Mouse (Mus musculus): Measurements from ENCODE around the gene Rin2. TPM values are rescaled to one million over a fixed set of nuclear protein-coding genes. Genes with fewer than 3 reads are reported as not detected.

Gene Rin2
- total and polyA plus RNA-seq, 3 experiments = 0.05 to 0.10 (median 0.08) TPM

DNA sequence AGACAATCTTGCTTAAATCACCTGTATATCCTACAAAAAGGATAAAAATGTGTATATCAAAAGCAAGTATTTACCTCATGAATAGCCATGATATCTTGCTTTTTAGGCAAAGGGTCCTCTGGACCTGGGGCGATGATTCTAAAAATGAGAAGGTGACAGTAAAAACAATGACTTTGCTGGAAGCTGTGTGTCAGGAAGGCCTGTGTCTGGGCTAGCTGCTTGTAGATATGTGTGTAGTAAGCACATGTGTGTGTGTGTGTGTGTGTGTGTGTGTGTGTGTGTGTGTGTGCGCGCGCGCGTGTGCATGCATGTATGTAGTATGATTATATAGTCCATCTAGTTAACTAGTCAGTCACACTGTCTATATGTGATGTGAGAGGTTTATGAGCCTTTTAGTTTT lies 218.7 kb downstream of the Rin2 start:
- no peak for DNase-seq (ENCODE audit: extremely low read depth)
- TF ChIP-seq CHD1 (IDR thresholded peaks at IDR 0.05; ENCODE audit: low read depth, low read length) (no peak), TCF12 (IDR thresholded peaks at IDR 0.05; ENCODE audit: low read depth, low read length) (no peak), BHLHE40 (IDR thresholded peaks at IDR 0.05; ENCODE audit: low read depth, low read length) (no peak), HCFC1 (IDR thresholded peaks at IDR 0.05; ENCODE audit: low read depth, low read length) (no peak), SIN3A (IDR thresholded peaks at IDR 0.05; ENCODE audit: low read length) (no peak), JUND (conservative IDR thresholded peaks at IDR 0.05; ENCODE audit: low read depth, low read length) (no peak), EP300 (IDR thresholded peaks at IDR 0.05; ENCODE audit: low read length) (no peak), TBP (conservative IDR thresholded peaks at IDR 0.05; ENCODE audit: low read depth, low read length) (no peak), SMC3 (IDR thresholded peaks at IDR 0.05; ENCODE audit: low read depth, low read length) (no peak), CHD2 (IDR thresholded peaks at IDR 0.05; ENCODE audit: low read length) (no peak), ELF1 (IDR thresholded peaks at IDR 0.05; ENCODE audit: low read depth, low read length) (no peak), USF2 (conservative IDR thresholded peaks at IDR 0.05; ENCODE audit: low read depth, low read length) (no peak), IRF4 (IDR thresholded peaks at IDR 0.05; ENCODE audit: low read depth, low read length) (no peak), MAFK (IDR thresholded peaks at IDR 0.05; ENCODE audit: insufficient replicate concordance, low read length) (no peak), ZKSCAN1 (IDR thresholded peaks at IDR 0.05; ENCODE audit: borderline replicate concordance, low read depth, low read length) (no peak)
- Histone ChIP-seq H3K9me3 (replicated peaks; ENCODE audit: low read length) (no peaks in the 10 kb centered on the region), H3K27ac (ENCODE audit: insufficient read depth, low read depth) (no peak overlapping the region), H3K4me1 (ENCODE audit: control insufficient read depth in 1 of 2, insufficient read depth in 2 of 2) (peaks cover 9 to 16% of the 10 kb centered on the region in 2 experiments; a peak in 3 of 4 replicates), H3K4me3 (replicated peaks in 1 of 3; ENCODE audit: low read depth in 2 of 3, low read length in 2 of 3, poor library complexity in 1 of 3) (no peak overlapping the region), H3K79me2 (replicated peaks; ENCODE audit: control insufficient read depth, extremely low read depth, insufficient read depth, poor library complexity, severe bottlenecking) (no peaks in the 10 kb centered on the region), H3K9ac (ENCODE audit: insufficient read depth, low read depth) (no peak overlapping the region), H3K36me3 (replicated peaks in 1 of 2; ENCODE audit: control insufficient read depth in 1 of 2, insufficient read depth in 1 of 2, low read length in 1 of 2) (no peaks in the 10 kb centered on the region), H3K4me2 (ENCODE audit: insufficient read depth, low read depth, poor library complexity, severe bottlenecking) (no peak overlapping the region), H3K27me3 (replicated peaks) (no peaks in the 10 kb centered on the region)
- in situ Hi-C loops (cut with MboI; ENCODE audit: low pct_ligation_motif_present, low pct_unique_long_range_greater_than_20kb, low sequenced_read_pairs) = no loop called here
- dilution Hi-C loops (cut with MboI; ENCODE audit: extremely low pct_ligation_motif_present, extremely low pct_unique_long_range_greater_than_20kb, low sequenced_read_pairs) = no loop called here

DNA sequence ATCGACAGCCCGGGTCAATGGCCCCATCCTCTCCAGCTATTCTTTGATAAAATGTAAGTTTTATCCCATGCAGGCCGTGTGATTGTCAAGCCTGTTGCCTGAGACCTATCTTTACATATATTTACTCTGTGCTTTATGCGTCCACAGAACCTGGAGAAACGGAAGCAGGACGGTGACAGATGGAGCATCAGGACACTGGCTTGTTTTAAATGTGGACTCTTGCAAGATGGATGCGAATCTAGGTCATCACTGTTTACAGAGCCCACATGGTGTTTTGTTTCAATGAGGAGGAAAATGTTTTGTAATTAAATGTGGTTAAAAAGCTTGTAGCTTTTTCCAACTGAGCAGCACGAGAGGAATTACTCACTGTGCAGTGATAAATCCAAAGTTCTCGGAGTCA lies 223.1 kb downstream of the Rin2 start:
- in situ Hi-C loops (cut with MboI; ENCODE audit: low pct_ligation_motif_present, low pct_unique_long_range_greater_than_20kb, low sequenced_read_pairs) = no loop called here
- Histone ChIP-seq H3K36me3 (replicated peaks in 1 of 2; ENCODE audit: control insufficient read depth in 1 of 2, insufficient read depth in 1 of 2, low read length in 1 of 2) (no peaks in the 10 kb centered on the region), H3K79me2 (replicated peaks; ENCODE audit: control insufficient read depth, extremely low read depth, insufficient read depth, poor library complexity, severe bottlenecking) (peaks cover under 1% of the 10 kb centered on the region; the same call in 1 of the 2 replicates), H3K4me3 (replicated peaks in 1 of 3; ENCODE audit: low read depth in 2 of 3, low read length in 2 of 3, poor library complexity in 1 of 3) (no peak overlapping the region), H3K27ac (ENCODE audit: insufficient read depth, low read depth) (no peak overlapping the region), H3K4me1 (ENCODE audit: control insufficient read depth in 1 of 2, insufficient read depth in 2 of 2) (peaks cover 4 to 23% of the 10 kb centered on the region in 2 experiments; a peak in 3 of 4 replicates), H3K9ac (ENCODE audit: insufficient read depth, low read depth) (no peak overlapping the region), H3K4me2 (ENCODE audit: insufficient read depth, low read depth, poor library complexity, severe bottlenecking) (no peak overlapping the region), H3K9me3 (replicated peaks; ENCODE audit: low read length) (no peaks in the 10 kb centered on the region), H3K27me3 (replicated peaks) (no peaks in the 10 kb centered on the region)
- dilution Hi-C loops (cut with MboI; ENCODE audit: extremely low pct_ligation_motif_present, extremely low pct_unique_long_range_greater_than_20kb, low sequenced_read_pairs) = no loop called here
- DNase-seq (ENCODE audit: extremely low read depth) = no peak
- TF ChIP-seq CHD1 (IDR thresholded peaks at IDR 0.05; ENCODE audit: low read depth, low read length) (no peak), USF2 (conservative IDR thresholded peaks at IDR 0.05; ENCODE audit: low read depth, low read length) (no peak), SMC3 (IDR thresholded peaks at IDR 0.05; ENCODE audit: low read depth, low read length) (no peak), USF1 (IDR thresholded peaks at IDR 0.05; ENCODE audit: low read depth, low read length) (no peak)
